Mouse (Mus musculus): ENCODE results near the gene H2-Eb2. TPM values are rescaled to one million over a fixed set of nuclear protein-coding genes. Genes with fewer than 3 reads are reported as not detected.

H2-Eb2 gene
- polyA plus RNA-seq (2014; fragmentation: Illumina TruSeq; extraction: RNeasy Lipid Tissue Mini Kit (QIAGEN cat#74804); ENCODE audit: low read depth, low replicate concordance), result not detected

GRCm38 (mm10) chr17:34325436-34325835 is at the start of gene H2-Eb2:
H2-Eb2 (plus strand) TSS chr17:34325665.

GRCm38 (mm10) chr17:34287648-34288047 is 37.8 kb upstream of the H2-Eb2 start, which contains the start of gene H2-Aa:
H2-Aa (minus strand) TSS chr17:34287823.

GRCm38 (mm10) chr17:34305380-34306030 is 20.0 kb upstream of the H2-Eb2 start, which contains the start of gene H2-Eb1:
H2-Eb1 (plus strand) TSS chr17:34305867.

GRCm38 (mm10) chr17:34354539-34354938 is 29.1 kb downstream of the H2-Eb2 start, which contains the start of gene Btnl2:
Btnl2 (plus strand) TSS chr17:34354822.

GRCm38 (mm10) chr17:34376847-34377246 is 51.4 kb downstream of the H2-Eb2 start, which contains the start of gene Btnl1:
Btnl1 (plus strand) TSS chr17:34377132.

Other genes starting within 250 kb of the H2-Eb2 start
- gene H2-Oa, start 233.3 kb upstream of the H2-Eb2 start, polyA plus RNA-seq (2014; fragmentation: Illumina TruSeq; extraction: RNeasy Lipid Tissue Mini Kit (QIAGEN cat#74804); ENCODE audit: low read depth, low replicate concordance), result not detected
- gene H2-DMa, start 206.1 kb upstream of the H2-Eb2 start, polyA plus RNA-seq (2014; fragmentation: Illumina TruSeq; extraction: RNeasy Lipid Tissue Mini Kit (QIAGEN cat#74804); ENCODE audit: low read depth, low replicate concordance), result 5.4 TPM
- gene Brd2, start 203.0 kb upstream of the H2-Eb2 start, polyA plus RNA-seq (2014; fragmentation: Illumina TruSeq; extraction: RNeasy Lipid Tissue Mini Kit (QIAGEN cat#74804); ENCODE audit: low read depth, low replicate concordance), result 78.8 TPM
- 0.99 TPM for gene H2-DMb2, start 182.4 kb upstream of the H2-Eb2 start, polyA plus RNA-seq (2014; fragmentation: Illumina TruSeq; extraction: RNeasy Lipid Tissue Mini Kit (QIAGEN cat#74804); ENCODE audit: low read depth, low replicate concordance)
- gene H2-DMb1, start 172.6 kb upstream of the H2-Eb2 start, polyA plus RNA-seq (2014; fragmentation: Illumina TruSeq; extraction: RNeasy Lipid Tissue Mini Kit (QIAGEN cat#74804); ENCODE audit: low read depth, low replicate concordance), result 2.1 TPM
- 7.5 TPM for gene Tap1, start 138.1 kb upstream of the H2-Eb2 start, polyA plus RNA-seq (2014; fragmentation: Illumina TruSeq; extraction: RNeasy Lipid Tissue Mini Kit (QIAGEN cat#74804); ENCODE audit: low read depth, low replicate concordance)
- 9.3 TPM for gene Psmb9, start 137.9 kb upstream of the H2-Eb2 start, polyA plus RNA-seq (2014; fragmentation: Illumina TruSeq; extraction: RNeasy Lipid Tissue Mini Kit (QIAGEN cat#74804); ENCODE audit: low read depth, low replicate concordance)
- gene Psmb8, start 127.9 kb upstream of the H2-Eb2 start, polyA plus RNA-seq (2014; fragmentation: Illumina TruSeq; extraction: RNeasy Lipid Tissue Mini Kit (QIAGEN cat#74804); ENCODE audit: low read depth, low replicate concordance), result 22.3 TPM
- 26.4 TPM for gene Tap2, start 122.1 kb upstream of the H2-Eb2 start, polyA plus RNA-seq (2014; fragmentation: Illumina TruSeq; extraction: RNeasy Lipid Tissue Mini Kit (QIAGEN cat#74804); ENCODE audit: low read depth, low replicate concordance)
- gene H2-Ob, start 86.8 kb upstream of the H2-Eb2 start, polyA plus RNA-seq (2014; fragmentation: Illumina TruSeq; extraction: RNeasy Lipid Tissue Mini Kit (QIAGEN cat#74804); ENCODE audit: low read depth, low replicate concordance), result 1.0 TPM
- gene H2-Ab1, start 68.0 kb upstream of the H2-Eb2 start, polyA plus RNA-seq (2014; fragmentation: Illumina TruSeq; extraction: RNeasy Lipid Tissue Mini Kit (QIAGEN cat#74804); ENCODE audit: low read depth, low replicate concordance), result 29.9 TPM
- 42.5 TPM for gene H2-Aa, start 37.8 kb upstream of the H2-Eb2 start, polyA plus RNA-seq (2014; fragmentation: Illumina TruSeq; extraction: RNeasy Lipid Tissue Mini Kit (QIAGEN cat#74804); ENCODE audit: low read depth, low replicate concordance)
- gene H2-Eb1, start 19.8 kb upstream of the H2-Eb2 start, polyA plus RNA-seq (2014; fragmentation: Illumina TruSeq; extraction: RNeasy Lipid Tissue Mini Kit (QIAGEN cat#74804); ENCODE audit: low read depth, low replicate concordance), result 33.9 TPM
- not detected for gene Btnl2, start 29.2 kb downstream of the H2-Eb2 start, polyA plus RNA-seq (2014; fragmentation: Illumina TruSeq; extraction: RNeasy Lipid Tissue Mini Kit (QIAGEN cat#74804); ENCODE audit: low read depth, low replicate concordance)
- not detected for gene Btnl1, start 51.5 kb downstream of the H2-Eb2 start, polyA plus RNA-seq (2014; fragmentation: Illumina TruSeq; extraction: RNeasy Lipid Tissue Mini Kit (QIAGEN cat#74804); ENCODE audit: low read depth, low replicate concordance)
- not detected for gene BC051142, start 73.2 kb downstream of the H2-Eb2 start, polyA plus RNA-seq (2014; fragmentation: Illumina TruSeq; extraction: RNeasy Lipid Tissue Mini Kit (QIAGEN cat#74804); ENCODE audit: low read depth, low replicate concordance)
- not detected for gene Btnl4, start 151.7 kb downstream of the H2-Eb2 start, polyA plus RNA-seq (2014; fragmentation: Illumina TruSeq; extraction: RNeasy Lipid Tissue Mini Kit (QIAGEN cat#74804); ENCODE audit: low read depth, low replicate concordance)
- gene Btnl6, start 191.7 kb downstream of the H2-Eb2 start, polyA plus RNA-seq (2014; fragmentation: Illumina TruSeq; extraction: RNeasy Lipid Tissue Mini Kit (QIAGEN cat#74804); ENCODE audit: low read depth, low replicate concordance), result not detected
- gene Notch4, start 238.6 kb downstream of the H2-Eb2 start, polyA plus RNA-seq (2014; fragmentation: Illumina TruSeq; extraction: RNeasy Lipid Tissue Mini Kit (QIAGEN cat#74804); ENCODE audit: low read depth, low replicate concordance), result 14.8 TPM

Data from heart, adult 10 weeks (tissue).